ENCODE assay signal across 21 mouse cellular contexts in the genomic region with DNA sequence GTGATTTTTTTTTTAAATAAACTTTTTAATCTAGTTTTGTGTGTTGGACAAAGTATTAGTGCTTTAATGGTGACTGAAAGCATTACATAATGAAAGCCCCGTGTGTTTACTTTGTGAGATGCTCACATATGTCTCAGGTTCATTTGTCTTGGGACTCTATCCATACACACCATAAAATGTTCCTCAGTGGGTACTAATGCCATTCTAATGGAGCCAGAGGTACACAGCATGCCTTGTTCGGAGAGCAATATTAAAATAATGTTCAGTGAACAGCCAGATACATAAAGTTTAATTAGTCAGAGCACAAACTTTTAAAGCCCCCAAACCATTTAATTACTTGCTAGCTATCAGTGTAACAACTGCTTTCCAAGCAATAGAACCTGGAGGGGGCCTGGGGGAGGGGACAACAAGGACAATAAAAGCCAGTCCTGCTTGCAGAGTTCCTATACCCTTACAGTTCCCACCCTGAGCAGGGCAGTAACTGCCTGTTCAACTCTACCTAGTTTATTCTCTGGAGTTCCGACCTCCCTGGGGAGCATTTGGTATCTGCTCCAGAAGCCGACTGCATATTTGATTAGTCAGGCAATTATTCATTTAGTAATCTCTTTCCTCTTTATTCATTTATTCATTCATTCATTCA.
A peak's percentile ranks its signal among the peaks of the same experiment; 100 is the strongest.
DNase-seq lines count a peak whose midpoint lies in the region; ATAC-seq lines count a peak whose summit lies in the region.
"Had no signal": no experiment of that assay in that cellular context is flagged by ENCODE, and none has a peak within 500 bp of the region (broad histone marks: within the 10 kb centered on the region; RNA-seq: fewer than 3 reads in every experiment).

No protein-coding gene starts in this region.

- no peak overlapping the region for H3K4me2 ChIP-seq in neural tube, embryonic 13.5 days
- H3K4me2 ChIP-seq in neural tube, embryonic 15.5 days = no peak overlapping the region
- H3K4me2 ChIP-seq: forebrain, embryonic 13.5 days; heart, embryonic 13.5 days; hindbrain, embryonic 12.5 days; hindbrain, embryonic 15.5 days had no signal

- no peaks in the 10 kb centered on the region for H3K36me3 ChIP-seq in neural tube, embryonic 13.5 days
- H3K36me3 ChIP-seq in neural tube, embryonic 15.5 days = no peaks in the 10 kb centered on the region
- H3K36me3 ChIP-seq: forebrain, embryonic 10.5 days; heart, embryonic 10.5 days; heart, embryonic 13.5 days; hindbrain, embryonic 12.5 days; hindbrain, embryonic 15.5 days had no signal

- DNase-seq in heart, adult 11 months = peak; percentile 69
- DNase-seq in heart, postnatal 10 days = no peak
- DNase-seq in neural tube, embryonic 10.5 days (ENCODE audit: extremely low spot score, low spot score) = no peak
- DNase-seq in T-cell, adult 2 months (ENCODE audit: low spot score) = no peak
- DNase-seq: adrenal gland, postnatal 10 days; adrenal gland, postnatal 36 days; cerebellum, adult 11 months; cerebellum, adult 2 months; cerebellum, adult 9-11 months; gastrocnemius, adult 2 months; gastrocnemius, postnatal 25 days; heart, adult 2 months had no signal

- no peak overlapping the region for H3K4me3 ChIP-seq in neural tube, embryonic 13.5 days
- no peak overlapping the region for H3K4me3 ChIP-seq in neural tube, embryonic 15.5 days (replicated peaks)
- H3K4me3 ChIP-seq: forebrain, embryonic 10.5 days; forebrain, embryonic 13.5 days; gastrocnemius, adult 2 months; heart, adult 2 months; heart, embryonic 10.5 days; heart, embryonic 13.5 days; hindbrain, embryonic 12.5 days; hindbrain, embryonic 15.5 days had no signal

- intact Hi-C loops in heart, postnatal 10 days (cut with DNase I) = no loop called here

- 0 out of 2 replicates have a peak, but pooled peaks cover 7% of the 10 kb centered on the region for H3K4me1 ChIP-seq in neural tube, embryonic 13.5 days (replicated peaks)
- peaks cover 8% of the 10 kb centered on the region; the same call in 1 of the 2 replicates for H3K4me1 ChIP-seq in neural tube, embryonic 15.5 days
- H3K4me1 ChIP-seq: forebrain, embryonic 10.5 days; forebrain, embryonic 13.5 days; heart, embryonic 10.5 days; hindbrain, embryonic 12.5 days; hindbrain, embryonic 15.5 days had no signal

- 37% methylated on average over 4 of the region's 4 CpGs for WGBS in neural tube, embryonic 13.5 days
- 30% methylated on average over 4 of the region's 4 CpGs for WGBS in neural tube, embryonic 15.5 days

- no peaks in the 10 kb centered on the region for H3K27me3 ChIP-seq in neural tube, embryonic 13.5 days
- H3K27me3 ChIP-seq in neural tube, embryonic 15.5 days (replicated peaks) = no peaks in the 10 kb centered on the region
- H3K27me3 ChIP-seq: forebrain, embryonic 13.5 days; heart, embryonic 13.5 days; hindbrain, embryonic 12.5 days; hindbrain, embryonic 15.5 days had no signal

- ATAC-seq in neural tube, embryonic 13.5 days (ENCODE audit: low read depth) = 0 out of 2 replicates have a peak, but pooled peaks have one; percentile 59
- ATAC-seq in neural tube, embryonic 15.5 days (ENCODE audit: low FRiP score) = 0 out of 2 replicates have a peak, but pooled peaks have one; percentile 47
- ATAC-seq: forebrain, embryonic 13.5 days; forebrain, embryonic 16.5 days had no signal

- no peak overlapping the region for H3K9ac ChIP-seq in neural tube, embryonic 13.5 days
- H3K9ac ChIP-seq in neural tube, embryonic 15.5 days (replicated peaks) = no peak overlapping the region
- H3K9ac ChIP-seq: forebrain, embryonic 13.5 days; heart, embryonic 13.5 days; hindbrain, embryonic 12.5 days; hindbrain, embryonic 15.5 days had no signal

- H3K27ac ChIP-seq in neural tube, embryonic 13.5 days (replicated peaks) = no peak overlapping the region
- H3K27ac ChIP-seq in neural tube, embryonic 15.5 days (replicated peaks) = no peak overlapping the region
- H3K27ac ChIP-seq: forebrain, embryonic 10.5 days; forebrain, embryonic 13.5 days; gastrocnemius, adult 2 months; heart, adult 2 months; heart, embryonic 10.5 days; heart, embryonic 13.5 days; hindbrain, embryonic 12.5 days; hindbrain, embryonic 15.5 days had no signal

- no peaks in the 10 kb centered on the region for H3K9me3 ChIP-seq in neural tube, embryonic 13.5 days
- H3K9me3 ChIP-seq in neural tube, embryonic 15.5 days (replicated peaks) = no peaks in the 10 kb centered on the region
- H3K9me3 ChIP-seq: forebrain, embryonic 10.5 days; forebrain, embryonic 13.5 days; heart, embryonic 10.5 days; heart, embryonic 13.5 days; hindbrain, embryonic 12.5 days; hindbrain, embryonic 15.5 days had no signal
